Mouse (Mus musculus) ES-E14 (cell line): ENCODE measurements around the gene Upk2. TPM values are rescaled to one million over a fixed set of nuclear protein-coding genes. Genes with fewer than 3 reads are reported as not detected.

Experiments
- DNase-seq: peaks from one replicate; pipeline ENCODE4 v3.0.0-alpha.2; 2013; ENCODE audit warnings: low read depth, low spot score
- H3K27ac ChIP-seq: 2 replicates; pipeline ENCODE4 v1.5.1; 2012; ENCODE audit warnings: low read depth, mild to moderate bottlenecking, low read length, moderate library complexity, mixed read lengths; ENCODE audit not compliant: poor library complexity, insufficient read depth, severe bottlenecking
- H3K36me3 ChIP-seq: 2 replicates; pipeline ENCODE4 v1.6.1; 2012; ENCODE audit warnings: mild to moderate bottlenecking, low read length, moderate library complexity, mixed read lengths; ENCODE audit not compliant: control insufficient read depth, poor library complexity, insufficient read depth, severe bottlenecking
- H3K4me1 ChIP-seq, 2 experiments: fragments of 150-350 bp in 1 of 2; sonication (generic) in 1 of 2; 2 replicates each; pipeline ENCODE4 v1.6.1; 2012; ENCODE audit warnings: low read length in 2 of 2, mild to moderate bottlenecking in 1 of 2, mixed read lengths in 1 of 2; ENCODE audit not compliant: control insufficient read depth in 2 of 2, insufficient read depth in 2 of 2, poor library complexity in 1 of 2
- H3K4me3 ChIP-seq, 2 experiments: fragments of 150-350 bp in 1 of 2; sonication (generic) in 1 of 2; 2 replicates each; pipeline ENCODE4 v1.5.1; 2012; ENCODE audit warnings: low read length in 2 of 2, low read depth in 1 of 2, mild to moderate bottlenecking in 1 of 2, mixed read lengths in 1 of 2; ENCODE audit not compliant: insufficient read depth in 1 of 2, poor library complexity in 1 of 2, severe bottlenecking in 1 of 2
- H3K9ac ChIP-seq: 2 replicates; pipeline ENCODE4 v1.6.1; 2012; ENCODE audit warnings: low read depth, mild to moderate bottlenecking, low read length, mixed read lengths; ENCODE audit not compliant: poor library complexity, insufficient read depth, severe bottlenecking
- H3K9me3 ChIP-seq: fragments of 150-350 bp; sonication (generic); 2 replicates; pipeline ENCODE4 v1.6.1; 2012; ENCODE audit warnings: low read depth, mild to moderate bottlenecking, low read length; ENCODE audit not compliant: control insufficient read depth, insufficient read depth
- CHD2 ChIP-seq: IDR thresholded peaks from 2 replicates; pipeline ENCODE4 v1.6.1; 2014; ENCODE audit warnings: mild to moderate bottlenecking, low read depth, low read length, inconsistent platforms
- HCFC1 ChIP-seq: IDR thresholded peaks from 2 replicates; pipeline ENCODE4 v1.6.1; 2012; ENCODE audit warnings: low read length, inconsistent platforms, borderline replicate concordance; ENCODE audit not compliant: insufficient read depth
- MAFK ChIP-seq: IDR thresholded peaks from 2 replicates; pipeline ENCODE4 v1.6.1; 2014; ENCODE audit warnings: mild to moderate bottlenecking, low read depth, low read length, inconsistent platforms; ENCODE audit not compliant: insufficient read depth
- ZC3H11A ChIP-seq: IDR thresholded peaks from 2 replicates; pipeline ENCODE4 v1.6.1; 2012; ENCODE audit warnings: low read depth, mild to moderate bottlenecking, inconsistent platforms, low read length, borderline replicate concordance
- ZNF384 ChIP-seq: IDR thresholded peaks from 2 replicates; pipeline ENCODE4 v1.6.1; 2012; ENCODE audit warnings: low read depth, low read length, inconsistent platforms
- in situ Hi-C, 2 experiments: fragments of 600-800 bp; cut with MboI; formaldehyde crosslinking; loops; one replicate each; pipeline ENCODE4 v1.15.1; 2025; ENCODE audit warnings: low sequenced_read_pairs in 2 of 2, inconsistent platforms in 1 of 2; ENCODE audit not compliant: unreplicated experiment in 2 of 2
- total RNA-seq: library from RNA; depleted of rRNA; stranded (reverse); fragments of 300-350 nt; gene quantifications from 2 replicates; pipeline ENCODE4 v1.2.3, GENCODE M21; 2012

Gene Upk2
- total RNA-seq, 1 experiment, result 0.31 TPM

DNA sequence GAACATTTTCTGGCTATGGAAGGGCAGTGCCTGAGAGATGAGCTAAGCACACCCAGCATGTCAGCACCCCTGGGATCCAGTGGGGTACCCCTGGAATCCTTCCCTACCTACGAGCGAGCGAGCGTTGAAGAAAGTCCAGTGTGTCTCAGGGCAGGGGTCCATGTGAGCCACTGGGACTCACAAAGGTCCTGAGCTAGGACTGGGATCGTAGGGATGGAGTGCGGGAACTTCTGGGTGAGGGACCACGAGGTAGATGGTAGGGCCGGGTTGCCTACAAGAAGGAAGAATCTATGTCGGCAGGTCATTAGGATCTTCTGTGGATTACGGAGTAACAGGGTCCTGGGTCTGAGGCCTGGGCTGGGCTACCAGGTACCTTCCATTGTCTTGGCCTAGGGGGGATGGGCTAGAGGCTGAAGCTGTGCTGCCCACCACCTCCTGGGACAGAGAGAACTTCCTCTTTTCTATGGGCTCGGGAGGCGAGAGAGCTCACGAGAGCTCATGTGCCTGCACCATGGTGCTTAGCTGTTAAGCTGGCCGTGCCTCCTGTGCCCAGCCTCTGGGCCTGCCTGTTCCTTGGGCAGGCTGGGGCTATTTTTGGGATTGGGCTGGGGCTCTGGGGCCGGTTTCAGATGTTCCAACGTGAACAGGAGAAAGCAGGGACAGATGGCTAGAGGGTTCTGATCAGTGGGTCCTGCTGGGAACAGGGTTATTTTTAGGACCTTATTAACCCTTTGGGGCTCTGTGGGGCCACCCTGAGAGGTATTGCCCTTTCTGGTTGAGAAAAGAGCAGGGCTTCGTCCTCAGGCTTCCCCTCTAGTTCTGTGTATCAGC lies 38.1 kb upstream of the Upk2 start:
- Histone ChIP-seq H3K4me3 (no peak overlapping the region), H3K9ac (no peak overlapping the region), H3K9me3 (no peaks in the 10 kb centered on the region), H3K4me1 (peaks cover 1 to 80% of the 10 kb centered on the region in 2 experiments; a peak in 2 of 4 replicates), H3K27ac (no peak overlapping the region), H3K36me3 (no peaks in the 10 kb centered on the region)
- in situ Hi-C loops, result no loop called here
- TF ChIP-seq ZC3H11A, result no peak
- no peak for TF ChIP-seq MAFK
- TF ChIP-seq CHD2, result no peak
- no peak for TF ChIP-seq HCFC1
- TF ChIP-seq ZNF384, result no peak
- DNase-seq, result no peak

DNA sequence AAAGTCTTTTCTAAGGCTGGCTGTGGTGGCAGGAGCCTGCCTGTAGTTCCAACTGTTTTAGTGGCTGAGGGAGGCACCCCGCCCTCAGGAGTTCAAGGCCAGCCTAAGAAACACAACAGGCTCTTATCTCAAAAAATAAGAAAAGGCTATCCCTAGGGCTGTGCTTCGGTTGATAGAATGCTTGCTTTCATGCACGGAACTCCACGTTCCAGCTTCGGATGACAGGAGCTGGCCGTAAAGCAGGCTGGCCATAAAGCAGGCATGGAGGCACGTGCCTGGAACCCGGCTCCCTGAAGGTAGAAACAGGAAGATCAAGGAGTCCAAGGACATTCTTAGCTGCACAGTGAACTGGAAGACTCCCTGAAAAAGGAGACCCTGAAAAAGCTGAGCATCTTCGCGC lies 36.6 kb upstream of the Upk2 start:
- H3K4me1 ChIP-seq, result peaks cover 3 to 81% of the 10 kb centered on the region in 2 experiments; a peak in 3 of 4 replicates
- no peak overlapping the region for H3K9ac ChIP-seq
- H3K4me3 ChIP-seq, result no peak overlapping the region
- no peak overlapping the region for H3K27ac ChIP-seq
- no peaks in the 10 kb centered on the region for H3K9me3 ChIP-seq
- TF ChIP-seq CHD2 (no peak), ZNF384 (no peak), MAFK (no peak), ZC3H11A (no peak), HCFC1 (no peak)
- no peaks in the 10 kb centered on the region for H3K36me3 ChIP-seq
- no peak for DNase-seq
- in situ Hi-C loops, result no loop called here

- DNase-seq, result no peak
- Histone ChIP-seq H3K9ac (peak overlapping the region; percentile 26; the same call in 1 of the 2 replicates), H3K36me3 (no peaks in the 10 kb centered on the region), H3K9me3 (no peaks in the 10 kb centered on the region), H3K27ac (peak overlapping the region; percentile 54; the same call in 1 of the 2 replicates), H3K4me3 (peak overlapping the region; percentile 10 to 28; a peak in 3 of 4 replicates), H3K4me1 (peaks cover 3 to 81% of the 10 kb centered on the region in 2 experiments; a peak in 3 of 4 replicates)
- TF ChIP-seq ZC3H11A (no peak), ZNF384 (0 out of 2 replicates have a peak, but pooled peaks have one; percentile 71)
- in situ Hi-C loops, result no loop called here
These were observed 35.6 kb upstream of the Upk2 start for GRCm38 (mm10) chr9:44490086-44490967.

DNA sequence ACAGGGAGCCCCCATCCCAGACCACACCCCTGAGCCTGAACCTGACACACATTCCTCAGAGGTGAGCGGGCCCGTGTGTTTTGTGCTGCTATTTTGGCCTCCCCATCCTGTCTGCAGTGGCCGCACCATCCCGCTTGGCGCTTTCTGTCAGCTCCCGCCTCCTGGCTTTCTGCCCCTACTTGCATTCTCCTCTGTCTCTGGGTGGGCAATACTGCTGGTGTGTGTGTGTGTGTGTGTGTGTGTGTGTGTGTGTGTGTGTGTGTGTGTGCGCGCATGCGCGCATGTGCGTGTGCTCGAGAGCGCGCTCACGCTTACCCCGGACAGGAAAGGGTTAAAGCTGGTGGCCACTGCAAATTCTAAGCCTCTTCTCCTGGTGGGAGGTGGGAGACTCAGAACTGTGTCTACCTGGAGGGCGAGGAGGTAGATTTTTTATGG lies 34.9 kb upstream of the Upk2 start:
- Histone ChIP-seq H3K9me3 (no peaks in the 10 kb centered on the region), H3K36me3 (no peaks in the 10 kb centered on the region), H3K9ac (no peak overlapping the region), H3K4me1 (peaks cover 3 to 76% of the 10 kb centered on the region in 2 experiments; a peak in 3 of 4 replicates), H3K27ac (0 out of 2 replicates have a peak overlapping the region, but pooled peaks have one; percentile 14), H3K4me3 (peak overlapping the region; percentile 1 to 28; a peak in 3 of 4 replicates)
- DNase-seq, result no peak
- TF ChIP-seq ZNF384 (no peak), ZC3H11A (no peak), CHD2 (no peak), HCFC1 (no peak), MAFK (no peak)
- in situ Hi-C loops, result no loop called here
